Mouse (Mus musculus): Measurements from ENCODE around the gene Cacna1i. TPM values are rescaled to one million over a fixed set of nuclear protein-coding genes. Genes with fewer than 3 reads are reported as not detected.

The Cacna1i gene
- total RNA-seq, 1 experiment from 2014 or later = not detected

- no peak for ATAC-seq (replicated peaks; ENCODE audit: low read depth, poor library complexity, severe bottlenecking)
Observed at GRCm38 (mm10) chr15:80391791-80392190, 104.8 kb downstream of the Cacna1i start.

- ATAC-seq (replicated peaks; ENCODE audit: low read depth, poor library complexity, severe bottlenecking) = no peak
Observed at GRCm38 (mm10) chr15:80395035-80395434, 108.0 kb downstream of the Cacna1i start.

- no peak for ATAC-seq (replicated peaks; ENCODE audit: low read depth, poor library complexity, severe bottlenecking)
Observed at GRCm38 (mm10) chr15:80399451-80399850, 112.4 kb downstream of the Cacna1i start.

- no peak for ATAC-seq (replicated peaks; ENCODE audit: low read depth, poor library complexity, severe bottlenecking)
Observed at GRCm38 (mm10) chr15:80401387-80401898, 114.4 kb downstream of the Cacna1i start.

- no peak for ATAC-seq (replicated peaks; ENCODE audit: low read depth, poor library complexity, severe bottlenecking)
Observed at GRCm38 (mm10) chr15:80401980-80402379, 114.9 kb downstream of the Cacna1i start.

GRCm38 (mm10) chr15:80407873-80408272, 120.8 kb downstream of the Cacna1i start:
- no peak for ATAC-seq (replicated peaks; ENCODE audit: low read depth, poor library complexity, severe bottlenecking)

- ATAC-seq (replicated peaks; ENCODE audit: low read depth, poor library complexity, severe bottlenecking) = no peak
Observed at GRCm38 (mm10) chr15:80410661-80411060, 123.6 kb downstream of the Cacna1i start.

- ATAC-seq (replicated peaks; ENCODE audit: low read depth, poor library complexity, severe bottlenecking) = no peak
Observed at GRCm38 (mm10) chr15:80413070-80413469, 126.0 kb downstream of the Cacna1i start.

GRCm38 (mm10) chr15:80413988-80414721, 127.1 kb downstream of the Cacna1i start:
- ATAC-seq (replicated peaks; ENCODE audit: low read depth, poor library complexity, severe bottlenecking) = no peak

GRCm38 (mm10) chr15:80415132-80415531, 128.1 kb downstream of the Cacna1i start:
- no peak for ATAC-seq (replicated peaks; ENCODE audit: low read depth, poor library complexity, severe bottlenecking)

GRCm38 (mm10) chr15:80417066-80417465, 130.0 kb downstream of the Cacna1i start:
- no peak for ATAC-seq (replicated peaks; ENCODE audit: low read depth, poor library complexity, severe bottlenecking)

- no peak for ATAC-seq (replicated peaks; ENCODE audit: low read depth, poor library complexity, severe bottlenecking)
Observed at GRCm38 (mm10) chr15:80418146-80418545, 131.1 kb downstream of the Cacna1i start.

- no peak for ATAC-seq (replicated peaks; ENCODE audit: low read depth, poor library complexity, severe bottlenecking)
Observed at GRCm38 (mm10) chr15:80430324-80430723, 143.3 kb downstream of the Cacna1i start.

- no peak for ATAC-seq (replicated peaks; ENCODE audit: low read depth, poor library complexity, severe bottlenecking)
Observed at GRCm38 (mm10) chr15:80436961-80437360, 149.9 kb downstream of the Cacna1i start.

- no peak for ATAC-seq (replicated peaks; ENCODE audit: low read depth, poor library complexity, severe bottlenecking)
Observed at GRCm38 (mm10) chr15:80437996-80438395, 151.0 kb downstream of the Cacna1i start.

- ATAC-seq (replicated peaks; ENCODE audit: low read depth, poor library complexity, severe bottlenecking) = no peak
Observed at GRCm38 (mm10) chr15:80438423-80438822, 151.4 kb downstream of the Cacna1i start.

- peak; percentile 54 for ATAC-seq (replicated peaks; ENCODE audit: low read depth, poor library complexity, severe bottlenecking)
Observed at GRCm38 (mm10) chr15:80440195-80440594, 153.2 kb downstream of the Cacna1i start.

- no peak for ATAC-seq (replicated peaks; ENCODE audit: low read depth, poor library complexity, severe bottlenecking)
Observed at GRCm38 (mm10) chr15:80445956-80446687, 159.1 kb downstream of the Cacna1i start.
